8 mouse cellular contexts compared by ENCODE assay signal in the genomic region with DNA sequence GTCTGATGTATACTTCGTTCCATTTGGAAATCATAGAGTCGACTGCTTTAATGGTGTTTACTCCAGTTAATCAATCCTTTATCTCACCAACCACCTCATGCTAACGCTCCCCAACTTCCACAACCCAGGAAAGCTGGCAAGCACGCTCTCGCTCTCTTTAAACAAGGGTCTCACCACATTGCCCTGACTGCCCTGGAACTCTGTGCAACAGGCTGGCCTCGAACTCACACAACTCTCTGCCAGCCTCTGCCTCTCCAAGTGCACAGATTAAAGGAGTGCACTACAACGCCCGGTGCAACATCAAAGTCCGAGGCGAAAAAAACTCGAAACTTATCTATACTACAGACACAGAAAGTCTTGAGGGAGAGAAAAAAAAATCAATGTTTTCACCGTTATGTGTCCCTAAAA. TPM values are rescaled to one million over a fixed set of nuclear protein-coding genes. Genes with fewer than 3 reads are reported as not detected.
DNase-seq lines count a peak whose midpoint lies in the region; ATAC-seq and TF ChIP-seq lines count a peak whose summit lies in the region.

No protein-coding gene starts in this region.

- H3K27ac ChIP-seq in kidney, postnatal 0 days = peak overlapping the region; percentile 97
- peak overlapping the region; percentile 98 for H3K27ac ChIP-seq in heart, embryonic 16.5 days (ENCODE audit: low read length)
- peak overlapping the region; percentile 97 for H3K27ac ChIP-seq in liver, postnatal 0 days (ENCODE audit: low read depth)

- peak; percentile 42 for ATAC-seq in kidney, postnatal 0 days (replicated peaks; ENCODE audit: low FRiP score, low read depth)
- ATAC-seq in heart, embryonic 16.5 days (replicated peaks; ENCODE audit: extremely low read depth, insufficient read depth, low FRiP score) = peak; percentile 43
- peak; percentile 47 for ATAC-seq in liver, postnatal 0 days

- no peaks in the 10 kb centered on the region for H3K27me3 ChIP-seq in kidney, postnatal 0 days (ENCODE audit: insufficient read depth, low read length)
- H3K27me3 ChIP-seq in heart, embryonic 16.5 days (ENCODE audit: control insufficient read depth, insufficient read depth, low read length) = no peaks in the 10 kb centered on the region
- H3K27me3 ChIP-seq in liver, postnatal 0 days (ENCODE audit: insufficient read depth, low read length) = no peaks in the 10 kb centered on the region

- TF ChIP-seq EP300 in liver, postnatal 0 days (IDR thresholded peaks at IDR 0.05; ENCODE audit: low read depth) = no peak

- no peaks in the 10 kb centered on the region for H3K36me3 ChIP-seq in kidney, postnatal 0 days (ENCODE audit: insufficient read depth, low read length)
- H3K36me3 ChIP-seq in heart, embryonic 16.5 days (ENCODE audit: control insufficient read depth, insufficient read depth) = 0 out of 2 replicates have a peak, but pooled peaks cover 3% of the 10 kb centered on the region
- peaks cover 17% of the 10 kb centered on the region for H3K36me3 ChIP-seq in liver, postnatal 0 days (replicated peaks; ENCODE audit: insufficient read depth, low read length)

- intact Hi-C loops in gastrocnemius, postnatal 36 days (cut with DNase I) = loop anchor here (2.0 kb wide), 1 partner anchor 277 kb away; no protein-coding TSS in a partner anchor

- H3K4me3 ChIP-seq in kidney, postnatal 0 days (replicated peaks; ENCODE audit: low read depth, low read length) = peak overlapping the region; percentile 72
- peak overlapping the region; percentile 74 for H3K4me3 ChIP-seq in heart, embryonic 16.5 days (ENCODE audit: low read length)
- H3K4me3 ChIP-seq in liver, postnatal 0 days (ENCODE audit: low read depth, low read length) = peak overlapping the region; percentile 73

- H3K9ac ChIP-seq in kidney, postnatal 0 days (ENCODE audit: low read depth, low read length) = peak overlapping the region; percentile 81
- H3K9ac ChIP-seq in heart, embryonic 16.5 days (ENCODE audit: low read length) = peak overlapping the region; percentile 87
- H3K9ac ChIP-seq in liver, postnatal 0 days (replicated peaks) = peak overlapping the region; percentile 76

- H3K4me2 ChIP-seq in kidney, postnatal 0 days (ENCODE audit: low read length) = peak overlapping the region; percentile 75
- H3K4me2 ChIP-seq in heart, embryonic 16.5 days (ENCODE audit: low read depth, low read length) = peak overlapping the region; percentile 89
- H3K4me2 ChIP-seq in liver, postnatal 0 days (ENCODE audit: low read depth, low read length) = peak overlapping the region; percentile 78

- no peak for DNase-seq in kidney, postnatal 0 days (ENCODE audit: low spot score)
- no peak for DNase-seq in kidney, adult 9 months
- DNase-seq in brain, adult 2 months (ENCODE audit: low read depth, low spot score) = peak; percentile 20
- no peak for DNase-seq in liver, postnatal 0 days
- peak; percentile 52 for DNase-seq in testis, postnatal 10 days (ENCODE audit: low spot score)
- no peak for DNase-seq in adrenal gland, adult (ENCODE audit: inconsistent age in 2 of 2, low spot score in 1 of 2)
- no peak for DNase-seq in gastrocnemius, postnatal 36 days

- WGBS in kidney, postnatal 0 days = 1% methylated on average over 12 of the region's 12 CpGs
- 2% methylated on average over 12 of the region's 12 CpGs for WGBS in heart, embryonic 16.5 days
- 2% methylated on average over 12 of the region's 12 CpGs for WGBS in liver, postnatal 0 days (ENCODE audit: insufficient replicate concordance)

- no peaks in the 10 kb centered on the region for H3K9me3 ChIP-seq in kidney, postnatal 0 days (replicated peaks; ENCODE audit: low read length)
- H3K9me3 ChIP-seq in heart, embryonic 16.5 days (replicated peaks; ENCODE audit: control insufficient read depth, low read length) = no peaks in the 10 kb centered on the region
- no peaks in the 10 kb centered on the region for H3K9me3 ChIP-seq in liver, postnatal 0 days (ENCODE audit: low read length)

- H3K4me1 ChIP-seq in kidney, postnatal 0 days (replicated peaks; ENCODE audit: insufficient read depth, low read length) = peaks cover 8% of the 10 kb centered on the region; the same call in 1 of the 2 replicates
- peaks cover 19% of the 10 kb centered on the region for H3K4me1 ChIP-seq in heart, embryonic 16.5 days (ENCODE audit: control insufficient read depth, insufficient read depth, low read length)
- H3K4me1 ChIP-seq in liver, postnatal 0 days (ENCODE audit: insufficient read depth) = peaks cover 11% of the 10 kb centered on the region

- TF ChIP-seq CTCF in kidney, postnatal 0 days (IDR thresholded peaks at IDR 0.05; ENCODE audit: low read depth) = no peak
- TF ChIP-seq CTCF in liver, postnatal 0 days (IDR thresholded peaks at IDR 0.05; ENCODE audit: low read depth) = no peak

RNA-seq across cellular contexts. Expression of gene Gm28048, which starts 0.3 kb away (rescaled TPM):
- 34.8 and 36.5 TPM in 2 replicates for polyA plus RNA-seq in kidney, postnatal 0 days (2015; fragmentation: Nextera tagmentation; extraction: Ambion mirVana)
- polyA plus RNA-seq in heart, embryonic 16.5 days (2015; fragmentation: Nextera tagmentation; extraction: Ambion mirVana) = 10.7 and 15.8 TPM in 2 replicates
- polyA plus RNA-seq in liver, postnatal 0 days (2015; fragmentation: Nextera tagmentation; extraction: Ambion mirVana) = 11.7 and 13.0 TPM in 2 replicates
- 1 to 10 TPM in 1 of 2 experiments, not detected in 1; 1.5 TPM for total RNA-seq in gastrocnemius, postnatal 36 days (2021)

RNA-seq across cellular contexts. Expression of gene Commd1, which starts 0.6 kb away (rescaled TPM):
- polyA plus RNA-seq in kidney, postnatal 0 days (2015; fragmentation: Nextera tagmentation; extraction: Ambion mirVana) = 390 and 427 TPM in 2 replicates
- 333 and 350 TPM in 2 replicates for polyA plus RNA-seq in heart, embryonic 16.5 days (2015; fragmentation: Nextera tagmentation; extraction: Ambion mirVana)
- 157 and 160 TPM in 2 replicates for polyA plus RNA-seq in liver, postnatal 0 days (2015; fragmentation: Nextera tagmentation; extraction: Ambion mirVana)
- 100 to 1,000 TPM in 1 of 2 experiments, 10 to 100 TPM in 1; 97.4 to 102 TPM for total RNA-seq in gastrocnemius, postnatal 36 days (2021)

RNA-seq across cellular contexts. Expression of gene Cct4, which starts 8.8 kb away (rescaled TPM):
- polyA plus RNA-seq in kidney, postnatal 0 days (2015; fragmentation: Nextera tagmentation; extraction: Ambion mirVana) = 223 and 238 TPM in 2 replicates
- polyA plus RNA-seq in heart, embryonic 16.5 days (2015; fragmentation: Nextera tagmentation; extraction: Ambion mirVana) = 199 and 221 TPM in 2 replicates
- 84.3 and 86.6 TPM in 2 replicates for polyA plus RNA-seq in liver, postnatal 0 days (2015; fragmentation: Nextera tagmentation; extraction: Ambion mirVana)
- 10 to 100 TPM; 88.5 to 98.1 TPM for total RNA-seq in gastrocnemius, postnatal 36 days (2021)

RNA-seq across cellular contexts. Expression of gene Zrsr1, which starts 9.7 kb away (rescaled TPM):
- 3.4 and 3.7 TPM in 2 replicates for polyA plus RNA-seq in kidney, postnatal 0 days (2015; fragmentation: Nextera tagmentation; extraction: Ambion mirVana)
- 1.8 and 1.9 TPM in 2 replicates for polyA plus RNA-seq in heart, embryonic 16.5 days (2015; fragmentation: Nextera tagmentation; extraction: Ambion mirVana)
- polyA plus RNA-seq in liver, postnatal 0 days (2015; fragmentation: Nextera tagmentation; extraction: Ambion mirVana) = 1.5 and 2.2 TPM in 2 replicates
- total RNA-seq in gastrocnemius, postnatal 36 days (2021) = 10 to 100 TPM; 11.2 to 17.6 TPM

RNA-seq across cellular contexts. Expression of gene Fam161a, which starts 25.8 kb away (rescaled TPM):
- polyA plus RNA-seq in kidney, postnatal 0 days (2015; fragmentation: Nextera tagmentation; extraction: Ambion mirVana) = 4.0 and 4.3 TPM in 2 replicates
- 1.5 and 2.2 TPM in 2 replicates for polyA plus RNA-seq in heart, embryonic 16.5 days (2015; fragmentation: Nextera tagmentation; extraction: Ambion mirVana)
- polyA plus RNA-seq in liver, postnatal 0 days (2015; fragmentation: Nextera tagmentation; extraction: Ambion mirVana) = 1.5 and 1.6 TPM in 2 replicates
- total RNA-seq in gastrocnemius, postnatal 36 days (2021) = 1 to 10 TPM; 1.8 to 2.8 TPM

Comparison
In these comparisons a context has a peak if more than half of its experiments do, and no peak if none do; other contexts are left out.
1. DNase-seq: peak in brain, adult 2 months (single experiment) and testis, postnatal 10 days (single experiment); none in kidney, postnatal 0 days (single experiment), kidney, adult 9 months (single experiment), liver, postnatal 0 days (single experiment), adrenal gland, adult (0 of 2) and gastrocnemius, postnatal 36 days (0 of 2).
2. Peak in every context shown above with its lines, with median percentiles within 50 percentile points of each other: ATAC-seq, H3K27ac ChIP-seq, H3K4me2 ChIP-seq, H3K4me3 ChIP-seq and H3K9ac ChIP-seq.